Mouse (Mus musculus): ENCODE results near the gene Ldlr. TPM values are rescaled to one million over a fixed set of nuclear protein-coding genes. Genes with fewer than 3 reads are reported as not detected.

Gene Ldlr
- 32.2 and 34.8 TPM in 2 replicates for polyA plus RNA-seq (2014; fragmentation: Nextera tagmentation; extraction: Ambion mirVana)

DNA sequence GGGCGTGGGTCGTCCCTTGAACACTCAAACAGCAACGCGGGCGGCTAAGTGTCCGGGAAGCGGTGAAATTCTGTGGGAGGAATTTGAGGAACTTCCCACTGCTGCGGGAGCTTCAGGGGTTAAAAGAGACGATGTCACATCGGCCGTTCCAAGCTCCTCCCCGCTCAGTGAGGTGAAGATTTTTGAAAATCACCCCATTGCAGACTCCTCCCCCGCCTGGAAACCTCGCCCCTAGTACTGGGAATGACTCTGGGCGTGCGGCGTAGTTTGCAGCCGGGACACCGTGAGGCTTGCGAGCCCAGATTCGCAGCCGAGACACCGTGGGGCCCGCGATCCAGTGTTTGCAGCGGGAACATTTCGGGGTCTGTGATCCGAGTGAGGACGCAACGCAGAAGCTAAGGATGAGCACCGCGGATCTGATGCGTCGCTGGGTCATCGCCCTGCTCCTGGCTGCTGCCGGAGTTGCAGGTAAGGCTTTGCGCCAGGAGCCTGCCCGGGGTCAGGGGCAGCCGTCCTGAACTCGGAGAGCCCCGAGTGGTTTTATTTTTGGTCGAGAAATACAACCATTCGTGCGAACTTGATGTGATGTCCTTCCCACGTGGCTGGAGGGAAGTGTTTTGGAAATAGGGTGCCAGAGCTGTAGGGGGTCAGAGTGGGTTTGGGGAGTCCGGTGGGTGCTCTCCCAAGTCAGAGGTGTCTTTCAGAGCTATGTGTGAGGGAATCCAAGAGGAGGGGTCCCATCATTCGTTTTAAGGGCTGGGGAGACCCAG, at the start of gene Ldlr:
Gene Ldlr (plus strand): TSS at position 107 of the 770 bp plus-strand sequence.
- ATAC-seq (replicated peaks; ENCODE audit: low FRiP score, low TSS enrichment, low read depth) (peak; percentile 87), DNase-seq (ENCODE audit: low spot score) (peak; percentile 94)
- Histone ChIP-seq H3K9me3 (ENCODE audit: control insufficient read depth, low read length) (no peaks in the 10 kb centered on the region), H3K36me3 (ENCODE audit: control insufficient read depth, insufficient read depth, low read length) (peaks cover 16% of the 10 kb centered on the region), H3K27ac (ENCODE audit: low read depth) (peak within 1 kb of the TSS; percentile 96), H3K9ac (ENCODE audit: low read length) (peak within 1 kb of the TSS; percentile 72), H3K4me2 (ENCODE audit: low read length) (peak within 1 kb of the TSS; percentile 86), H3K4me1 (replicated peaks; ENCODE audit: control insufficient read depth, insufficient read depth, low read length) (peaks cover 23% of the 10 kb centered on the region), H3K27me3 (replicated peaks; ENCODE audit: control insufficient read depth, insufficient read depth, low read length) (no peaks in the 10 kb centered on the region), H3K4me3 (ENCODE audit: low read depth, low read length) (peak within 1 kb of the TSS; percentile 68)
- WGBS, result under 1% methylated on average over 47 of the region's 47 CpGs

DNA sequence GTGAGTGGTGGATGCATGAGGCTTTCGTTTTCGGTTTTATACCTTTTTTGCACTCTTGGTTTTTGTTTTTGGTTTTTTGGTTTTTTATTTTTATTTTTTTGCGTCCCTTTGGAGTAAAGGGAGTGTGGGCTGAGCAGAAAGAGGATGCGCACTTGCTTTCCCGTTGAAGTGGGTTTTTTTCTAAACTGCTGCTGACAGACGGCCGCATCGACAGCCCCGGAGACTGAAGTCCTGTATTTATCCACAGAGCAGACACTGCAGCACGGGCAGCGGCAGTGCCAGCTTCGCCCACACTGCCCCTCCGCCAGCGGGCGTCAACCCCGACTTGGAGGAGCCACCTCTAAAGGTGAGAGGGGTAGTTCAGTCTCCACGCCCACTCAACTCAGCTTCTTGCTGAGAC, 45.6 kb upstream of the Ldlr start:
- no peak for DNase-seq (ENCODE audit: low spot score)
- no peak overlapping the region for H3K27ac ChIP-seq (ENCODE audit: low read depth)
- H3K36me3 ChIP-seq (ENCODE audit: control insufficient read depth, insufficient read depth, low read length), result peaks cover 93% of the 10 kb centered on the region
- no peaks in the 10 kb centered on the region for H3K27me3 ChIP-seq (replicated peaks; ENCODE audit: control insufficient read depth, insufficient read depth, low read length)
- H3K4me1 ChIP-seq (replicated peaks; ENCODE audit: control insufficient read depth, insufficient read depth, low read length), result no peaks in the 10 kb centered on the region
- no peak overlapping the region for H3K4me2 ChIP-seq (ENCODE audit: low read length)
- H3K9me3 ChIP-seq (ENCODE audit: control insufficient read depth, low read length), result no peaks in the 10 kb centered on the region
- H3K9ac ChIP-seq (ENCODE audit: low read length), result no peak overlapping the region
- H3K4me3 ChIP-seq (ENCODE audit: low read depth, low read length), result no peak overlapping the region
- no peak for ATAC-seq (replicated peaks; ENCODE audit: low FRiP score, low TSS enrichment, low read depth)
- WGBS, result 95% methylated on average over 17 of the region's 17 CpGs

GRCm38 (mm10) chr9:21680448-21680847, 42.8 kb upstream of the Ldlr start:
- Histone ChIP-seq H3K9me3 (ENCODE audit: control insufficient read depth, low read length) (no peaks in the 10 kb centered on the region), H3K4me1 (replicated peaks; ENCODE audit: control insufficient read depth, insufficient read depth, low read length) (no peaks in the 10 kb centered on the region), H3K4me3 (ENCODE audit: low read depth, low read length) (no peak overlapping the region), H3K36me3 (ENCODE audit: control insufficient read depth, insufficient read depth, low read length) (peaks cover 93% of the 10 kb centered on the region), H3K4me2 (ENCODE audit: low read length) (no peak overlapping the region), H3K9ac (ENCODE audit: low read length) (no peak overlapping the region), H3K27me3 (replicated peaks; ENCODE audit: control insufficient read depth, insufficient read depth, low read length) (no peaks in the 10 kb centered on the region), H3K27ac (ENCODE audit: low read depth) (no peak overlapping the region)
- 90% methylated on average over 4 of the region's 4 CpGs for WGBS
- no peak for DNase-seq (ENCODE audit: low spot score)
- no peak for ATAC-seq (replicated peaks; ENCODE audit: low FRiP score, low TSS enrichment, low read depth)

DNA sequence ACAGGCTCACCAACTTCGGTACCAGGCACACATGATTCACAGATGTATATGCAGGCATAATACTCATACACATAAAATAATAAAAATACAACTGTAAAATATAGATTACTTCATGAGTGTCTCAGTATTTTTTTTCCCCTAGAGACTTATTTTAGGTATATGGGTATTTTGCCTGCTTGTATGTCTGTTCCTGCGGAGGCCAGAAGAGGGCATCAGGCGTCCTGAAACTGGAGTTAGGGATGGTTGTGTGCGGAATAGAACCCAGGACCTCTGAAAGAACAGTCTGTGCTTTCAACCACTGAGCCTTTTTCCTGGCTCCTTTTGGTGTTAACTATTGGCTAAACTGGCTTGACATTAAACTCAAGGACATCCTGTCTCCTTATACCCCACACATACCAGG, 40.5 kb upstream of the Ldlr start:
- H3K4me3 ChIP-seq (ENCODE audit: low read depth, low read length), result no peak overlapping the region
- H3K27ac ChIP-seq (ENCODE audit: low read depth), result no peak overlapping the region
- 88% methylated on average over 4 of the region's 4 CpGs for WGBS
- peaks cover 93% of the 10 kb centered on the region for H3K36me3 ChIP-seq (ENCODE audit: control insufficient read depth, insufficient read depth, low read length)
- H3K9ac ChIP-seq (ENCODE audit: low read length), result no peak overlapping the region
- ATAC-seq (replicated peaks; ENCODE audit: low FRiP score, low TSS enrichment, low read depth) (no peak), DNase-seq (ENCODE audit: low spot score) (no peak)
- H3K27me3 ChIP-seq (replicated peaks; ENCODE audit: control insufficient read depth, insufficient read depth, low read length), result no peaks in the 10 kb centered on the region
- H3K4me1 ChIP-seq (replicated peaks; ENCODE audit: control insufficient read depth, insufficient read depth, low read length), result no peaks in the 10 kb centered on the region
- no peak overlapping the region for H3K4me2 ChIP-seq (ENCODE audit: low read length)
- no peaks in the 10 kb centered on the region for H3K9me3 ChIP-seq (ENCODE audit: control insufficient read depth, low read length)

- Histone ChIP-seq H3K27me3 (replicated peaks; ENCODE audit: control insufficient read depth, insufficient read depth, low read length) (no peaks in the 10 kb centered on the region), H3K27ac (ENCODE audit: low read depth) (no peak overlapping the region), H3K4me3 (ENCODE audit: low read depth, low read length) (no peak overlapping the region), H3K4me1 (replicated peaks; ENCODE audit: control insufficient read depth, insufficient read depth, low read length) (no peaks in the 10 kb centered on the region), H3K9me3 (ENCODE audit: control insufficient read depth, low read length) (no peaks in the 10 kb centered on the region), H3K4me2 (ENCODE audit: low read length) (no peak overlapping the region), H3K9ac (ENCODE audit: low read length) (no peak overlapping the region), H3K36me3 (ENCODE audit: control insufficient read depth, insufficient read depth, low read length) (peaks cover 93% of the 10 kb centered on the region)
- no peak for ATAC-seq (replicated peaks; ENCODE audit: low FRiP score, low TSS enrichment, low read depth)
- DNase-seq (ENCODE audit: low spot score), result no peak
- WGBS, result 83% methylated on average over 3 of the region's 3 CpGs
These were observed 39.4 kb upstream of the Ldlr start for GRCm38 (mm10) chr9:21683897-21684296.

DNA sequence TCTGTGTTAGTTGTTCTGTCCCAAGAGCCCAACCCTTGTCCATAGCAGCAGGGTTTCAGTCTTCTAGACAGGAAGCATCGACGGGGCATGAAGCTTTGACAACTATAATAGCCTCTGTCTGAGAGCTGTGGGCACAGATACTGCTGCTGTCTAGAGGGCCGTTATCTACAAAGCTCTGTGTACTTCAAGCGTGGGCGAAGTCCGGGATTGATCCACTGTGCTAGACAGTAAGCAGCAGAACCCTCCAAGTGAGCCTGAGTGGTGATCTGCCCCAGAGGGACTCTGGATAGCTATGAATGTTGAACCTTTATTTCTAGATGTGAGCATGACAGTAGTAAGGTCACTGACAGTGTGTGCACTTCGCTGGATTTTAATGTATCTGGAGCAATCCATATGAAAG, 34.7 kb upstream of the Ldlr start:
- Histone ChIP-seq H3K4me1 (replicated peaks; ENCODE audit: control insufficient read depth, insufficient read depth, low read length) (no peaks in the 10 kb centered on the region), H3K36me3 (ENCODE audit: control insufficient read depth, insufficient read depth, low read length) (peaks cover 94% of the 10 kb centered on the region), H3K4me2 (ENCODE audit: low read length) (no peak overlapping the region), H3K27me3 (replicated peaks; ENCODE audit: control insufficient read depth, insufficient read depth, low read length) (no peaks in the 10 kb centered on the region), H3K27ac (ENCODE audit: low read depth) (no peak overlapping the region), H3K9ac (ENCODE audit: low read length) (no peak overlapping the region), H3K9me3 (ENCODE audit: control insufficient read depth, low read length) (no peaks in the 10 kb centered on the region), H3K4me3 (ENCODE audit: low read depth, low read length) (no peak overlapping the region)
- no peak for DNase-seq (ENCODE audit: low spot score)
- 91% methylated on average over 7 of the region's 7 CpGs for WGBS
- ATAC-seq (replicated peaks; ENCODE audit: low FRiP score, low TSS enrichment, low read depth), result no peak

DNA sequence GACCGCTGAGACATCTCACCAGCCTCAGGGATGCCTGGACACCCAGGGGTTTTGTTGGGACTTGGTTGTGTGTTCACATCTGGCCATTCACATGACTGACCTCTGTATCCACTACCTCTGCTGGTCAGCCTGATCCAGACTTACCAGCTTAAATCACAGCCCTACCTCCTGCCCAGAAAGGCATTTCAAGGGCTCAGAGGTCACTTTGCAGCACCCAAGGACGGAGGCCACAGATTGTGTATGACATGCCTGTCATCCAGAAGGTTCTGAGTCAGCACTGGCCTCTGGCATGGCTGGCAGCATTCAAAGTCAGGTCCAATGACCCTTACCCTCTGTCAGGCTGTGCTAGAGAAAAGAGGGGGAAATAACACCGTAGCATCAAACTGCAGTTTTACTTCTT, 33.3 kb upstream of the Ldlr start:
- H3K27me3 ChIP-seq (replicated peaks; ENCODE audit: control insufficient read depth, insufficient read depth, low read length), result no peaks in the 10 kb centered on the region
- no peak for ATAC-seq (replicated peaks; ENCODE audit: low FRiP score, low TSS enrichment, low read depth)
- WGBS, result 76% methylated on average over 3 of the region's 3 CpGs
- peaks cover 93% of the 10 kb centered on the region for H3K36me3 ChIP-seq (ENCODE audit: control insufficient read depth, insufficient read depth, low read length)
- H3K4me3 ChIP-seq (ENCODE audit: low read depth, low read length), result no peak overlapping the region
- no peak for DNase-seq (ENCODE audit: low spot score)
- H3K9me3 ChIP-seq (ENCODE audit: control insufficient read depth, low read length), result no peaks in the 10 kb centered on the region
- no peak overlapping the region for H3K4me2 ChIP-seq (ENCODE audit: low read length)
- no peak overlapping the region for H3K9ac ChIP-seq (ENCODE audit: low read length)
- H3K4me1 ChIP-seq (replicated peaks; ENCODE audit: control insufficient read depth, insufficient read depth, low read length), result no peaks in the 10 kb centered on the region
- no peak overlapping the region for H3K27ac ChIP-seq (ENCODE audit: low read depth)

DNA sequence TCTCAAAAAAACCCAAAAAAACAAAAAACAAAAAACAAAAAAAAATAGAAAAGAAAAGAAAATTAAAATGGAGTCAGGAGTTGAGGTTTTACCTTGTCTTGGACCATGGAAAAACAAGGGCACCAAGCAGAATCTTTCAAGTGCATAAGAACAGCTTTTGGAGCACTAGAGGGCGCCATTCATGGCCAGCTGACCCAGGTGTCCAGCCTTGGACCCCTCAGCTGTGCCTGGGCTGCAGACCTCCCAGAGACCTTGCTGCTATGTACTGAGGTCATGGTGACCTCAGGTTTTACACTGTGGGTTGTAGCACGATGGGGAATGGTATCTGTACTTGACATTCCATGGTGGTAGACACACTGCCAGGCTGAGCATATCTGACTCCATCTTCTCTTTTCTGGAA, 31.4 kb upstream of the Ldlr start:
- H3K4me1 ChIP-seq (replicated peaks; ENCODE audit: control insufficient read depth, insufficient read depth, low read length), result no peaks in the 10 kb centered on the region
- H3K4me3 ChIP-seq (ENCODE audit: low read depth, low read length), result no peak overlapping the region
- H3K9ac ChIP-seq (ENCODE audit: low read length), result no peak overlapping the region
- H3K4me2 ChIP-seq (ENCODE audit: low read length), result no peak overlapping the region
- H3K36me3 ChIP-seq (ENCODE audit: control insufficient read depth, insufficient read depth, low read length), result peaks cover 90% of the 10 kb centered on the region
- H3K27ac ChIP-seq (ENCODE audit: low read depth), result no peak overlapping the region
- H3K27me3 ChIP-seq (replicated peaks; ENCODE audit: control insufficient read depth, insufficient read depth, low read length), result no peaks in the 10 kb centered on the region
- DNase-seq (ENCODE audit: low spot score) (no peak), ATAC-seq (replicated peaks; ENCODE audit: low FRiP score, low TSS enrichment, low read depth) (peak; percentile 38; the same call in 1 of the 2 replicates)
- 50% methylated on average over 2 of the region's 2 CpGs for WGBS
- H3K9me3 ChIP-seq (ENCODE audit: control insufficient read depth, low read length), result no peaks in the 10 kb centered on the region

DNA sequence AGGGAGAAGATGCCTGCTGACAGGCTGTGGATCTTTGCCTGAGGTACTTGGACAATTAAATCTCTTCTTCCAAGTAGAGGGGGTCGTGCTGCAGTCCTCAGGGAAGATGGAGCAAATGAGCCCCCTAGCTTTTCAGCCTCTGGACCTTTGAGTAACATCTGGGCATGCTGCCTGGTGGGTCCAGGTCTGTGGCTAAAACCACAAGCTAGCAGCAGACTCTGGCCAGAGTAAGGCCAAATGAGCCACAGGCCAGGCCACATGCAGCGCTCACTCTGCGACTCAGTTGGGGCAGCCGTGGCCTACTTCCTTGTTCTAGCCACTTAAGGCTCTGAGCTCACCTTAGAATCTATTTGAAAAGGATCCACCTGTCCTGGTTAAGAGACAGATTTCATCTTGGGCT, 30.8 kb upstream of the Ldlr start:
- no peaks in the 10 kb centered on the region for H3K9me3 ChIP-seq (ENCODE audit: control insufficient read depth, low read length)
- H3K4me3 ChIP-seq (ENCODE audit: low read depth, low read length), result no peak overlapping the region
- H3K4me1 ChIP-seq (replicated peaks; ENCODE audit: control insufficient read depth, insufficient read depth, low read length), result no peaks in the 10 kb centered on the region
- no peak overlapping the region for H3K4me2 ChIP-seq (ENCODE audit: low read length)
- H3K27ac ChIP-seq (ENCODE audit: low read depth), result no peak overlapping the region
- DNase-seq (ENCODE audit: low spot score), result no peak
- no peaks in the 10 kb centered on the region for H3K27me3 ChIP-seq (replicated peaks; ENCODE audit: control insufficient read depth, insufficient read depth, low read length)
- no peak overlapping the region for H3K9ac ChIP-seq (ENCODE audit: low read length)
- no peak for ATAC-seq (replicated peaks; ENCODE audit: low FRiP score, low TSS enrichment, low read depth)
- peaks cover 90% of the 10 kb centered on the region for H3K36me3 ChIP-seq (ENCODE audit: control insufficient read depth, insufficient read depth, low read length)
- 98% methylated on average over 4 of the region's 4 CpGs for WGBS

All from intestine, embryonic 14.5 days (tissue).